Comparison of ENCODE assay signal across 13 mouse cellular contexts in genomic region chr1:66176838-66177105, GRCm38 (mm10). TPM values are rescaled to one million over a fixed set of nuclear protein-coding genes. Genes with fewer than 3 reads are reported as not detected.
DNase-seq lines count a peak whose midpoint lies in the region; ATAC-seq and TF ChIP-seq lines count a peak whose summit lies in the region.
"Had no signal": no experiment of that assay in that cellular context is flagged by ENCODE, and none has a peak within 500 bp of the region (broad histone marks: within the 10 kb centered on the region; RNA-seq: fewer than 3 reads in every experiment).

No protein-coding gene starts in this region.

- H3K9ac ChIP-seq in limb, embryonic 12.5 days (replicated peaks) = no peak overlapping the region
- H3K9ac ChIP-seq in forebrain, embryonic 13.5 days = peak overlapping the region; percentile 97
- H3K9ac ChIP-seq in limb, embryonic 14.5 days (ENCODE audit: low read depth, low read length, severe bottlenecking) = no peak overlapping the region
- H3K9ac ChIP-seq in neural tube, embryonic 15.5 days (replicated peaks) = peak overlapping the region; percentile 61

- ATAC-seq in limb, embryonic 12.5 days (ENCODE audit: insufficient number of reproducible peaks, insufficient read depth, low FRiP score, low TSS enrichment, low read depth) = no peak
- ATAC-seq in forebrain, embryonic 13.5 days = no peak
- ATAC-seq in limb, embryonic 14.5 days (ENCODE audit: low FRiP score, low read depth) = no peak
- no peak for ATAC-seq in neural tube, embryonic 15.5 days (ENCODE audit: low FRiP score)
- ATAC-seq: Patski had no signal

- H3K27ac ChIP-seq in limb, embryonic 12.5 days = no peak overlapping the region
- no peak overlapping the region for H3K27ac ChIP-seq in limb, embryonic 10.5 days
- peak overlapping the region; percentile 97 for H3K27ac ChIP-seq in forebrain, embryonic 13.5 days
- H3K27ac ChIP-seq in limb, embryonic 14.5 days (replicated peaks; ENCODE audit: low read depth, low read length) = no peak overlapping the region
- peak overlapping the region; percentile 83 for H3K27ac ChIP-seq in neural tube, embryonic 15.5 days (replicated peaks)

- TF ChIP-seq POLR2A in limb, embryonic 14.5 days (IDR thresholded peaks at IDR 0.05; ENCODE audit: borderline replicate concordance, extremely low read depth, insufficient read depth, insufficient read length) = no peak

- H3K4me1 ChIP-seq in limb, embryonic 12.5 days (replicated peaks) = peaks cover 19% of the 10 kb centered on the region
- H3K4me1 ChIP-seq in limb, embryonic 10.5 days = peaks cover 16% of the 10 kb centered on the region
- peaks cover 43% of the 10 kb centered on the region for H3K4me1 ChIP-seq in forebrain, embryonic 13.5 days
- H3K4me1 ChIP-seq in limb, embryonic 14.5 days (ENCODE audit: control insufficient read depth, insufficient read depth, low read length) = peaks cover 9% of the 10 kb centered on the region; the same call in 1 of the 2 replicates
- H3K4me1 ChIP-seq in neural tube, embryonic 15.5 days = peaks cover 28% of the 10 kb centered on the region

- no peaks in the 10 kb centered on the region for H3K9me3 ChIP-seq in limb, embryonic 12.5 days
- no peaks in the 10 kb centered on the region for H3K9me3 ChIP-seq in limb, embryonic 10.5 days (replicated peaks)
- H3K9me3 ChIP-seq in forebrain, embryonic 13.5 days (replicated peaks) = no peaks in the 10 kb centered on the region
- no peaks in the 10 kb centered on the region for H3K9me3 ChIP-seq in limb, embryonic 14.5 days (ENCODE audit: control insufficient read depth, low read length)
- H3K9me3 ChIP-seq in neural tube, embryonic 15.5 days (replicated peaks) = no peaks in the 10 kb centered on the region

- no peaks in the 10 kb centered on the region; the same call in 1 of the 2 replicates for H3K27me3 ChIP-seq in limb, embryonic 12.5 days
- peaks cover 13% of the 10 kb centered on the region; the same call in 1 of the 2 replicates for H3K27me3 ChIP-seq in limb, embryonic 10.5 days (ENCODE audit: low read depth, poor library complexity, severe bottlenecking)
- no peaks in the 10 kb centered on the region for H3K27me3 ChIP-seq in forebrain, embryonic 13.5 days
- H3K27me3 ChIP-seq in limb, embryonic 14.5 days (ENCODE audit: control insufficient read depth, insufficient read depth, low read length) = no peaks in the 10 kb centered on the region
- no peaks in the 10 kb centered on the region for H3K27me3 ChIP-seq in neural tube, embryonic 15.5 days (replicated peaks)

- peak overlapping the region; percentile 65 for H3K4me3 ChIP-seq in limb, embryonic 12.5 days (replicated peaks)
- H3K4me3 ChIP-seq in limb, embryonic 10.5 days = no peak overlapping the region
- H3K4me3 ChIP-seq in forebrain, embryonic 13.5 days = peak overlapping the region; percentile 89
- peak overlapping the region; percentile 69; the same call in 1 of the 2 replicates for H3K4me3 ChIP-seq in limb, embryonic 14.5 days (replicated peaks; ENCODE audit: low read length)
- peak overlapping the region; percentile 58 for H3K4me3 ChIP-seq in neural tube, embryonic 15.5 days (replicated peaks)

- H3K4me2 ChIP-seq in limb, embryonic 12.5 days = peak overlapping the region; percentile 68
- H3K4me2 ChIP-seq in forebrain, embryonic 13.5 days = peak overlapping the region; percentile 69
- peak overlapping the region; percentile 84 for H3K4me2 ChIP-seq in limb, embryonic 14.5 days (replicated peaks; ENCODE audit: low read depth, low read length, severe bottlenecking)
- H3K4me2 ChIP-seq in neural tube, embryonic 15.5 days = peak overlapping the region; percentile 70
- H3K4me2 ChIP-seq: liver, embryonic 11.5 days had no signal

- no peak for DNase-seq in limb, embryonic 10.5 days (ENCODE audit: low spot score)
- no peak for DNase-seq in limb, embryonic 14.5 days (ENCODE audit: low spot score)
- no peak for DNase-seq in gastrocnemius, postnatal 4 days (ENCODE audit: low spot score in 2 of 2)
- no peak for DNase-seq in thymus, postnatal 4 days
- DNase-seq in spleen, adult 12 weeks (ENCODE audit: low spot score) = no peak
- DNase-seq: adrenal gland, postnatal 10 days had no signal

- WGBS in limb, embryonic 12.5 days = 84% methylated on average over 2 of the region's 2 CpGs
- WGBS in limb, embryonic 10.5 days = 82% methylated on average over 2 of the region's 2 CpGs
- WGBS in forebrain, embryonic 13.5 days = 26% methylated on average over 2 of the region's 2 CpGs
- 75% methylated on average over 2 of the region's 2 CpGs for WGBS in limb, embryonic 14.5 days
- 25% methylated on average over 2 of the region's 2 CpGs for WGBS in neural tube, embryonic 15.5 days

- H3K36me3 ChIP-seq in limb, embryonic 12.5 days = peaks cover 4% of the 10 kb centered on the region; the same call in 1 of the 2 replicates
- H3K36me3 ChIP-seq in limb, embryonic 10.5 days = no peaks in the 10 kb centered on the region
- H3K36me3 ChIP-seq in forebrain, embryonic 13.5 days (ENCODE audit: poor library complexity, severe bottlenecking) = peaks cover 33% of the 10 kb centered on the region
- no peaks in the 10 kb centered on the region for H3K36me3 ChIP-seq in limb, embryonic 14.5 days (ENCODE audit: control insufficient read depth, insufficient read depth, low read length)
- H3K36me3 ChIP-seq in neural tube, embryonic 15.5 days = peaks cover 3% of the 10 kb centered on the region; the same call in 1 of the 2 replicates

RNA-seq across cellular contexts. Expression of gene Map2, which starts 1.7 kb away (rescaled TPM):
- 28.3 and 32.7 TPM in 2 replicates for polyA plus RNA-seq in limb, embryonic 12.5 days (2016; fragmentation: Nextera tagmentation; extraction: Ambion mirVana)
- 11.2 and 14.8 TPM in 2 replicates for polyA plus RNA-seq in limb, embryonic 10.5 days (2016; fragmentation: Nextera tagmentation; extraction: Ambion mirVana)
- 332 and 364 TPM in 2 replicates for polyA plus RNA-seq in forebrain, embryonic 13.5 days (2015; fragmentation: Nextera tagmentation; extraction: Ambion mirVana)
- polyA plus RNA-seq in limb, embryonic 14.5 days (2012; rRNA removed) = 19.2 and 20.4 TPM in 2 replicates
- polyA plus RNA-seq in limb, embryonic 14.5 days (2014; fragmentation: Nextera tagmentation; extraction: Ambion mirVana) = 12.5 and 15.2 TPM in 2 replicates
- polyA plus RNA-seq in neural tube, embryonic 15.5 days (2015; fragmentation: Nextera tagmentation; extraction: Ambion mirVana) = 296 and 359 TPM in 2 replicates
- 10 to 100 TPM; 14.5 to 16.8 TPM for total RNA-seq in gastrocnemius, postnatal 4 days (2021)
- total RNA-seq: granulocyte monocyte progenitor cell, adult 5-6 weeks; megakaryocyte-erythroid progenitor cell, adult 5-6 weeks had no signal

Comparison
In these comparisons a context has a peak if more than half of its experiments do, and no peak if none do; other contexts are left out.
1. H3K27ac ChIP-seq: peak in forebrain, embryonic 13.5 days (single experiment) and neural tube, embryonic 15.5 days (single experiment); none in limb, embryonic 12.5 days (single experiment), limb, embryonic 10.5 days (single experiment) and limb, embryonic 14.5 days (single experiment).
2. H3K9ac ChIP-seq: peak in forebrain, embryonic 13.5 days (single experiment) and neural tube, embryonic 15.5 days (single experiment); none in limb, embryonic 12.5 days (single experiment) and limb, embryonic 14.5 days (single experiment).
3. Peak in every context shown above with its lines, with median percentiles within 50 percentile points of each other: H3K4me2 ChIP-seq.